Mouse (Mus musculus) ES-E14 (cell line): Measurements from ENCODE around the gene Tnfsf9.

Source experiments
- HCFC1 ChIP-seq: IDR thresholded peaks from 2 replicates; pipeline ENCODE4 v1.6.1; 2012; ENCODE audit warnings: low read length, inconsistent platforms, borderline replicate concordance; ENCODE audit not compliant: insufficient read depth
- ZC3H11A ChIP-seq: IDR thresholded peaks from 2 replicates; pipeline ENCODE4 v1.6.1; 2012; ENCODE audit warnings: low read depth, mild to moderate bottlenecking, inconsistent platforms, low read length, borderline replicate concordance

DNA sequence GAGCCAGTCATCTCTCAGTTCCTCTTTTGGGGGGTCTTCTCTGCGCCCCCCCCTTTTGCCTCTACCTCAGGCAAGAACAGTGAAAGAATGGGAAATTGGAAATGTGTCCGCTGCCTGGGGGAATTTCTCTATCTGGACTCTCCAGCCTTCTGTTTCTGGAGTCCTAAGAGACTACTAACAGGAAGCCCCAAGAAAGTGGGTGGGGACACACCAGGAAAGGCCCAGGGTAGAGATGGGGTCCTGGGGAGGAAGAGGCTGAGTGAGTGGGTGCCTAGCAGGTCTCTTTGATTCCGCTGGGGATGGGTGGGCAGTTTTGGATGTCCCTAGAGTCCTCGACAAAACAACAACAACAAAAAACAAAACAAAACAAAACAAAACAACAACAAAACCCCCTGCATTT is 629 bp upstream of the Tnfsf9 start:
- TF ChIP-seq ZC3H11A: no peak
- no peak for TF ChIP-seq HCFC1
